Mouse (Mus musculus) brain, embryonic 14.5 days (tissue): ENCODE results near the gene Ppara.

ENCODE experiments used
- CTCF ChIP-seq: fragments of 200-500 bp; IDR thresholded peaks from 2 replicates; pipeline ENCODE4 v1.5.1; 2012; ENCODE audit warnings: inconsistent platforms, mild to moderate bottlenecking, moderate library complexity, borderline replicate concordance; ENCODE audit not compliant: insufficient read depth, insufficient read length; ENCODE audit errors: extremely low read depth
- POLR2A ChIP-seq: fragments of 200-500 bp; IDR thresholded peaks from 2 replicates; pipeline ENCODE4 v1.6.1; 2012; ENCODE audit warnings: mild to moderate bottlenecking, inconsistent platforms, borderline replicate concordance; ENCODE audit not compliant: poor library complexity, insufficient read depth, insufficient read length, severe bottlenecking; ENCODE audit errors: extremely low read depth

DNA sequence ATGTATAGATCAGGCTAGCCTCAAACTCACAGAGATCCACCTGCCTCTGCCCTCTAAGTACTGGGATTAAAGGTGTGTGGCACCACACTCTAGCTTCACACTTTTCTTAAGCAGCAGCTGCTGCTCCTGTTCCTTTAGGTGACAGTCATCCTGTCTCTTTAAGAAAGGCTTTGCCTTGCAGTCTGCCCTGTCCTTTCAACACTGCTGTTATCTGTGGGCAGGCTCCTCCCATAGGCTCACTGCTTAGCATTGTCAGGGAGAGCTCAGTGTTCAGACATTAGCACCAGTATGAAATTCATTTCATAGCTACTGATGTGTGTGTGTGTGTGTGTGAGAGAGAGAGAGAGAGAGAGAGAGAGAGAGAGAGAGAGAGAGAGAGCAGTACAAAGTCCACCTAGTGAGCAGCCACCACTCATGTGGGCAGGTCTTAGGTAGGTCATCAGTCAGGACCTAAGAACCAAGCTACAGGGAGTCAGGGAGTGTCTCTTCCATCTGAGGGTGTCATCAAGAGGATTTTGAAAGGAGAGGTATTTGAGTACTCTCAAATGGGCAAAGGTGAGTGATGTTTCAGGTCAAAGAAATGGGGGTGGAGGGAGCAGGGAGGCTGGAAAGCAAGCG is 19.4 kb downstream of the Ppara start:
- TF ChIP-seq POLR2A = no peak
- no peak for TF ChIP-seq CTCF
